Mouse (Mus musculus): ENCODE measurements around the gene Abcb11. TPM values are rescaled to one million over a fixed set of nuclear protein-coding genes. Genes with fewer than 3 reads are reported as not detected.
A peak's percentile ranks its signal among the peaks of the same experiment; 100 is the strongest.
"Not testable (repeated sequence)": the region's sequence is repeated elsewhere in the genome, so short reads cannot be mapped to it uniquely, and the experiment has no call there.

The Abcb11 gene
- total RNA-seq (2022): not detected

GRCm38 (mm10) chr2:69342496-69343221 is at the start of gene Abcb11:
Abcb11 (minus strand) TSS chr2:69342616.
- no peak for DNase-seq (ENCODE audit: low spot score in 2 of 2)

- DNase-seq (ENCODE audit: low spot score in 2 of 2): no peak
These were observed 43.9 kb upstream of the Abcb11 start for GRCm38 (mm10) chr2:69386118-69386871.

GRCm38 (mm10) chr2:69382838-69383237 is 40.4 kb upstream of the Abcb11 start:
- DNase-seq (ENCODE audit: low spot score in 2 of 2): no peak

- DNase-seq (ENCODE audit: low spot score in 2 of 2): no peak
These were observed 39.3 kb upstream of the Abcb11 start for GRCm38 (mm10) chr2:69381740-69382139.

GRCm38 (mm10) chr2:69380281-69380680 is 37.9 kb upstream of the Abcb11 start, which contains the start of gene Dhrs9:
Dhrs9 (plus strand) TSS chr2:69380445.
- DNase-seq (ENCODE audit: low spot score in 2 of 2): peak in 1 of 2 experiments; percentile 8

- no peak for DNase-seq (ENCODE audit: low spot score in 2 of 2)
These were observed 37.4 kb upstream of the Abcb11 start for GRCm38 (mm10) chr2:69379801-69380200.

GRCm38 (mm10) chr2:69376780-69377179 is 34.4 kb upstream of the Abcb11 start:
- DNase-seq (ENCODE audit: low spot score in 2 of 2): no peak

GRCm38 (mm10) chr2:69365275-69365674 is 22.9 kb upstream of the Abcb11 start:
- no peak for DNase-seq (ENCODE audit: low spot score in 2 of 2)

- no peak for DNase-seq (ENCODE audit: low spot score in 2 of 2)
These were observed 22.4 kb upstream of the Abcb11 start for GRCm38 (mm10) chr2:69364831-69365230.

GRCm38 (mm10) chr2:69355402-69355801 is 13.0 kb upstream of the Abcb11 start:
- not testable (repeated sequence) for DNase-seq (ENCODE audit: low spot score in 2 of 2)

GRCm38 (mm10) chr2:69341506-69341905 is 910 bp downstream of the Abcb11 start:
- no peak for DNase-seq (ENCODE audit: low spot score in 2 of 2)

- DNase-seq (ENCODE audit: low spot score in 2 of 2): not testable (repeated sequence)
These were observed 10.9 kb downstream of the Abcb11 start for GRCm38 (mm10) chr2:69331523-69331922.

GRCm38 (mm10) chr2:69328509-69329163 is 13.8 kb downstream of the Abcb11 start:
- DNase-seq (ENCODE audit: low spot score in 2 of 2): no peak

GRCm38 (mm10) chr2:69324881-69325660 is 17.3 kb downstream of the Abcb11 start:
- DNase-seq (ENCODE audit: low spot score in 2 of 2): no peak

- DNase-seq (ENCODE audit: low spot score in 2 of 2): no peak
These were observed 19.4 kb downstream of the Abcb11 start for GRCm38 (mm10) chr2:69323018-69323417.

- DNase-seq (ENCODE audit: low spot score in 2 of 2): no peak
These were observed 21.0 kb downstream of the Abcb11 start for GRCm38 (mm10) chr2:69321457-69321856.

GRCm38 (mm10) chr2:69311337-69311736 is 31.1 kb downstream of the Abcb11 start:
- DNase-seq (ENCODE audit: low spot score in 2 of 2): no peak

- DNase-seq (ENCODE audit: low spot score in 2 of 2): no peak
These were observed 34.3 kb downstream of the Abcb11 start for GRCm38 (mm10) chr2:69308136-69308535.

- not testable (repeated sequence) for DNase-seq (ENCODE audit: low spot score in 2 of 2)
These were observed 41.8 kb downstream of the Abcb11 start for GRCm38 (mm10) chr2:69300568-69300967.

GRCm38 (mm10) chr2:69294508-69294907 is 47.9 kb downstream of the Abcb11 start:
- DNase-seq (ENCODE audit: low spot score in 2 of 2): no peak

- no peak for DNase-seq (ENCODE audit: low spot score in 2 of 2)
These were observed 53.4 kb downstream of the Abcb11 start for GRCm38 (mm10) chr2:69288989-69289388.

All from left cerebral cortex, adult 8-10 months (tissue).